In genomic region chr16:95844691-95845090, GRCm38 (mm10) we compare ENCODE assay signal across 8 mouse cellular contexts.
DNase-seq lines count a peak whose midpoint lies in the region; ATAC-seq and TF ChIP-seq lines count a peak whose summit lies in the region.

No protein-coding gene starts in this region.

- peak; percentile 43 for ATAC-seq in forebrain, embryonic 16.5 days
- ATAC-seq in forebrain, embryonic 13.5 days, result no peak
- ATAC-seq in lung, postnatal 0 days, result no peak
- ATAC-seq in embryonic facial prominence, embryonic 13.5 days (ENCODE audit: insufficient number of reproducible peaks, insufficient read depth, low FRiP score, low TSS enrichment, low read depth), result no peak
- ATAC-seq in neural tube, embryonic 14.5 days (ENCODE audit: low read depth), result no peak
- no peak for ATAC-seq in erythroid progenitor cell, adult 5-6 weeks (replicated peaks; ENCODE audit: low FRiP score, poor library complexity, severe bottlenecking)

- H3K27ac ChIP-seq in forebrain, embryonic 16.5 days (ENCODE audit: low read length), result no peak overlapping the region
- no peak overlapping the region for H3K27ac ChIP-seq in forebrain, embryonic 13.5 days
- H3K27ac ChIP-seq in lung, postnatal 0 days (ENCODE audit: low read length), result no peak overlapping the region
- H3K27ac ChIP-seq in embryonic facial prominence, embryonic 13.5 days, result peak overlapping the region; percentile 63; the same call in 1 of the 2 replicates
- H3K27ac ChIP-seq in neural tube, embryonic 14.5 days (ENCODE audit: low read depth, low read length), result peak overlapping the region; percentile 31; the same call in 1 of the 2 replicates

- H3K36me3 ChIP-seq in forebrain, embryonic 16.5 days (ENCODE audit: control insufficient read depth, insufficient read depth), result no peaks in the 10 kb centered on the region
- H3K36me3 ChIP-seq in forebrain, embryonic 13.5 days (ENCODE audit: poor library complexity, severe bottlenecking), result no peaks in the 10 kb centered on the region
- no peaks in the 10 kb centered on the region for H3K36me3 ChIP-seq in lung, postnatal 0 days (ENCODE audit: insufficient read depth, low read length)
- no peaks in the 10 kb centered on the region for H3K36me3 ChIP-seq in embryonic facial prominence, embryonic 13.5 days
- no peaks in the 10 kb centered on the region for H3K36me3 ChIP-seq in neural tube, embryonic 14.5 days (ENCODE audit: control insufficient read depth, insufficient read depth, low read length)

- no peaks in the 10 kb centered on the region for H3K27me3 ChIP-seq in forebrain, embryonic 16.5 days (replicated peaks; ENCODE audit: control insufficient read depth, insufficient read depth, low read length)
- H3K27me3 ChIP-seq in forebrain, embryonic 13.5 days, result no peaks in the 10 kb centered on the region
- H3K27me3 ChIP-seq in lung, postnatal 0 days (replicated peaks; ENCODE audit: insufficient read depth, low read length), result no peaks in the 10 kb centered on the region
- no peaks in the 10 kb centered on the region for H3K27me3 ChIP-seq in embryonic facial prominence, embryonic 13.5 days
- no peaks in the 10 kb centered on the region for H3K27me3 ChIP-seq in neural tube, embryonic 14.5 days (ENCODE audit: control insufficient read depth, insufficient read depth, low read length)

- no peak overlapping the region for H3K4me2 ChIP-seq in forebrain, embryonic 16.5 days (ENCODE audit: low read length)
- H3K4me2 ChIP-seq in forebrain, embryonic 13.5 days, result no peak overlapping the region
- no peak overlapping the region for H3K4me2 ChIP-seq in lung, postnatal 0 days (replicated peaks; ENCODE audit: low read depth, low read length)
- no peak overlapping the region for H3K4me2 ChIP-seq in embryonic facial prominence, embryonic 13.5 days
- no peak overlapping the region for H3K4me2 ChIP-seq in neural tube, embryonic 14.5 days (ENCODE audit: low read depth, low read length)

- 54% methylated on average over 4 of the region's 4 CpGs for WGBS in forebrain, embryonic 16.5 days
- 79% methylated on average over 4 of the region's 4 CpGs for WGBS in forebrain, embryonic 13.5 days
- WGBS in lung, postnatal 0 days, result 46% methylated on average over 4 of the region's 4 CpGs
- 20% methylated on average over 4 of the region's 4 CpGs for WGBS in embryonic facial prominence, embryonic 13.5 days
- WGBS in neural tube, embryonic 14.5 days, result 54% methylated on average over 4 of the region's 4 CpGs

- no peak for TF ChIP-seq CTCF in lung, postnatal 0 days (IDR thresholded peaks at IDR 0.05)

- H3K4me3 ChIP-seq in forebrain, embryonic 16.5 days (replicated peaks; ENCODE audit: low read length), result no peak overlapping the region
- no peak overlapping the region for H3K4me3 ChIP-seq in forebrain, embryonic 13.5 days
- H3K4me3 ChIP-seq in lung, postnatal 0 days (ENCODE audit: low read depth, low read length), result no peak overlapping the region
- no peak overlapping the region for H3K4me3 ChIP-seq in embryonic facial prominence, embryonic 13.5 days
- H3K4me3 ChIP-seq in neural tube, embryonic 14.5 days (ENCODE audit: low read depth, low read length), result no peak overlapping the region

- TF ChIP-seq EP300 in lung, postnatal 0 days (IDR thresholded peaks at IDR 0.05), result peak; percentile 41; the same call in 1 of the 2 replicates

- peak; percentile 62 for DNase-seq in lung, postnatal 0 days (ENCODE audit: low spot score)
- no peak for DNase-seq in lung, postnatal 25 days (ENCODE audit: low spot score)
- no peak for DNase-seq in spleen, adult 18-20 months

- H3K4me1 ChIP-seq in forebrain, embryonic 16.5 days (replicated peaks; ENCODE audit: control insufficient read depth, insufficient read depth, low read length), result peaks cover 11% of the 10 kb centered on the region; the same call in 1 of the 2 replicates
- H3K4me1 ChIP-seq in forebrain, embryonic 13.5 days, result peaks cover 20% of the 10 kb centered on the region
- peaks cover 11% of the 10 kb centered on the region for H3K4me1 ChIP-seq in lung, postnatal 0 days (ENCODE audit: insufficient read depth, low read depth, low read length)
- H3K4me1 ChIP-seq in embryonic facial prominence, embryonic 13.5 days, result peaks cover 44% of the 10 kb centered on the region
- H3K4me1 ChIP-seq in neural tube, embryonic 14.5 days (ENCODE audit: control insufficient read depth, insufficient read depth, low read length), result peaks cover 22% of the 10 kb centered on the region

- H3K9me3 ChIP-seq in forebrain, embryonic 16.5 days (ENCODE audit: control insufficient read depth, low read length), result no peaks in the 10 kb centered on the region
- H3K9me3 ChIP-seq in forebrain, embryonic 13.5 days (replicated peaks), result 0 out of 2 replicates have a peak, but pooled peaks cover 4% of the 10 kb centered on the region
- no peaks in the 10 kb centered on the region for H3K9me3 ChIP-seq in lung, postnatal 0 days (ENCODE audit: low read length)
- no peaks in the 10 kb centered on the region for H3K9me3 ChIP-seq in embryonic facial prominence, embryonic 13.5 days
- H3K9me3 ChIP-seq in neural tube, embryonic 14.5 days (ENCODE audit: control insufficient read depth, low read length), result no peaks in the 10 kb centered on the region

- H3K9ac ChIP-seq in forebrain, embryonic 16.5 days (replicated peaks; ENCODE audit: low read depth, low read length), result no peak overlapping the region
- no peak overlapping the region for H3K9ac ChIP-seq in forebrain, embryonic 13.5 days
- no peak overlapping the region for H3K9ac ChIP-seq in lung, postnatal 0 days (replicated peaks; ENCODE audit: low read depth)
- H3K9ac ChIP-seq in embryonic facial prominence, embryonic 13.5 days, result no peak overlapping the region
- H3K9ac ChIP-seq in neural tube, embryonic 14.5 days (replicated peaks; ENCODE audit: low read depth, low read length), result no peak overlapping the region

Comparison
In these comparisons a context has a peak if more than half of its experiments do, and no peak if none do; other contexts are left out.
1. H3K27ac ChIP-seq: peak in embryonic facial prominence, embryonic 13.5 days (single experiment) and neural tube, embryonic 14.5 days (single experiment); none in forebrain, embryonic 16.5 days (single experiment), forebrain, embryonic 13.5 days (single experiment) and lung, postnatal 0 days (single experiment).